Mouse (Mus musculus): ENCODE data around the gene Zbtb16. TPM values are rescaled to one million over a fixed set of nuclear protein-coding genes. Genes with fewer than 3 reads are reported as not detected.

The Zbtb16 gene
- total and polyA plus RNA-seq, 3 experiments = 15.7 to 150 (median 149) TPM

GRCm38 (mm10) chr9:48726341-48726740 lies 109.7 kb downstream of the Zbtb16 start:
- H3K27ac ChIP-seq = peak overlapping the region; percentile 74
- H3K9ac ChIP-seq (ENCODE audit: low read depth, low read length) = no peak overlapping the region
- H3K4me3 ChIP-seq = no peak overlapping the region
- no peaks in the 10 kb centered on the region; the same call in 1 of the 2 replicates for H3K79me2 ChIP-seq (replicated peaks; ENCODE audit: control insufficient read depth, insufficient read depth, low read length)
- peaks cover 46% of the 10 kb centered on the region for H3K36me3 ChIP-seq (ENCODE audit: control insufficient read depth, insufficient read depth, low read length)
- no peaks in the 10 kb centered on the region for H3K27me3 ChIP-seq (ENCODE audit: control insufficient read depth, insufficient read depth, low read length)
- intact Hi-C loops (cut with DNase I) = no loop called here
- TF ChIP-seq EP300 (IDR thresholded peaks at IDR 0.05; ENCODE audit: insufficient read depth, low read depth, low read length) (no peak), POLR2A (IDR thresholded peaks at IDR 0.05; ENCODE audit: insufficient read depth, low read depth, low read length) (no peak), CTCF (IDR thresholded peaks at IDR 0.05) (no peak)
- WGBS = 87% methylated on average over 8 of the region's 8 CpGs
- peaks cover 57% of the 10 kb centered on the region for H3K4me1 ChIP-seq (ENCODE audit: control insufficient read depth, insufficient read depth, low read length)
- no peak for DNase-seq

DNA sequence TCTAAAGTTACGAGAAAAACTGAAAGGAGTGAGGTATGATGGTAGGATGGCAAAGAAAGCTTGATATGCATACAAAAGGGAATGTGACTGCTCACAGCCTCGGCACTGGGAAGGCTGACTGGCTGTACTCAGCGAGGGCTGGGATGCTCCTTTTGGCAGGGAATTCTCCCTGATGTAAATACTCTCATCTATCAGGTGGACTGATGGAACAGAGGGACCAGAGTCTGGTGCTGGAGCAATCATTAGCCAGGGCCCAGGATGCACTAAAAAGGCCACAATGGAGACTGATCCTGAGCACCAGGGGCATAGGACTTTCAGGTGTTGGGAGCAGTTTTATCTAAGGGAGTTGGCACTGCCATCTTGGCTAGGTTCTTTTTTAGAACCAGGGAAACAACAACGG lies 110.1 kb downstream of the Zbtb16 start:
- no peaks in the 10 kb centered on the region; the same call in 1 of the 2 replicates for H3K79me2 ChIP-seq (replicated peaks; ENCODE audit: control insufficient read depth, insufficient read depth, low read length)
- no peaks in the 10 kb centered on the region for H3K27me3 ChIP-seq (ENCODE audit: control insufficient read depth, insufficient read depth, low read length)
- no peak overlapping the region for H3K4me3 ChIP-seq
- peak overlapping the region; percentile 74 for H3K27ac ChIP-seq
- 79% methylated on average over 4 of the region's 4 CpGs for WGBS
- no peak overlapping the region for H3K9ac ChIP-seq (ENCODE audit: low read depth, low read length)
- H3K36me3 ChIP-seq (ENCODE audit: control insufficient read depth, insufficient read depth, low read length) = peaks cover 48% of the 10 kb centered on the region
- intact Hi-C loops (cut with DNase I) = no loop called here
- TF ChIP-seq POLR2A (IDR thresholded peaks at IDR 0.05; ENCODE audit: insufficient read depth, low read depth, low read length) (no peak), EP300 (IDR thresholded peaks at IDR 0.05; ENCODE audit: insufficient read depth, low read depth, low read length) (no peak)
- peaks cover 57% of the 10 kb centered on the region for H3K4me1 ChIP-seq (ENCODE audit: control insufficient read depth, insufficient read depth, low read length)
- DNase-seq = no peak

DNA sequence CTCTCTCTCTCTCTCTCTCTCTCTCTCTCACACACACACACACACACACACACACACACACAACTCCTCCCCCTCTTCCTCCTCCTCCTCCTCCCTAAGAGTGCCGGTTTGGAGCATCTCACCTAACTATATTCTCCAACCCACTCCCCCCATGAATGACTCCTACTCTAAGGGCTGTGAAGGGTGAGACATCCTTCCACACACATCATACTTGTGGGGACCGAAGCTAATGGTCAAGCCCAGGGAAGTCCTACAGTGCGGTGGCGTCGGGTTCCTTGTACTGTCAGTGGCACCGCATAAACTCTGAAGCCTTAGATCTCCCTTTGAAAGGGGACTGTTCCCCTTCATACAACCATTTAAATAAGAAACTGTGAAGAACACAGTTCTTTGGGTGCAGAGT lies 110.9 kb downstream of the Zbtb16 start:
- Histone ChIP-seq H3K4me1 (ENCODE audit: control insufficient read depth, insufficient read depth, low read length) (peaks cover 56% of the 10 kb centered on the region), H3K27me3 (ENCODE audit: control insufficient read depth, insufficient read depth, low read length) (no peaks in the 10 kb centered on the region), H3K36me3 (ENCODE audit: control insufficient read depth, insufficient read depth, low read length) (peaks cover 48% of the 10 kb centered on the region), H3K4me3 (no peak overlapping the region), H3K79me2 (replicated peaks; ENCODE audit: control insufficient read depth, insufficient read depth, low read length) (no peaks in the 10 kb centered on the region; the same call in 1 of the 2 replicates), H3K27ac (peak overlapping the region; percentile 74), H3K9ac (ENCODE audit: low read depth, low read length) (no peak overlapping the region; the same call in 1 of the 2 replicates)
- intact Hi-C loops (cut with DNase I) = no loop called here
- WGBS = 88% methylated on average over 6 of the region's 6 CpGs
- peak in 1 of 2 experiments; percentile 4 for DNase-seq
- TF ChIP-seq POLR2A (IDR thresholded peaks at IDR 0.05; ENCODE audit: insufficient read depth, low read depth, low read length) (no peak), EP300 (IDR thresholded peaks at IDR 0.05; ENCODE audit: insufficient read depth, low read depth, low read length) (0 out of 2 replicates have a peak, but pooled peaks have one; percentile 28), CTCF (IDR thresholded peaks at IDR 0.05) (no peak)

GRCm38 (mm10) chr9:48724733-48725132 lies 111.3 kb downstream of the Zbtb16 start:
- intact Hi-C loops (cut with DNase I) = no loop called here
- Histone ChIP-seq H3K27ac (peak overlapping the region; percentile 99), H3K9ac (ENCODE audit: low read depth, low read length) (peak overlapping the region; percentile 43; the same call in 1 of the 2 replicates)

GRCm38 (mm10) chr9:48723511-48724304 lies 112.3 kb downstream of the Zbtb16 start:
- H3K9ac ChIP-seq (ENCODE audit: low read depth, low read length) = peak overlapping the region; percentile 81
- no peak overlapping the region for H3K4me3 ChIP-seq
- no peaks in the 10 kb centered on the region for H3K27me3 ChIP-seq (ENCODE audit: control insufficient read depth, insufficient read depth, low read length)
- H3K4me1 ChIP-seq (ENCODE audit: control insufficient read depth, insufficient read depth, low read length) = peaks cover 49% of the 10 kb centered on the region
- no peaks in the 10 kb centered on the region; the same call in 1 of the 2 replicates for H3K79me2 ChIP-seq (replicated peaks; ENCODE audit: control insufficient read depth, insufficient read depth, low read length)
- TF ChIP-seq CTCF (IDR thresholded peaks at IDR 0.05) (no peak), POLR2A (IDR thresholded peaks at IDR 0.05; ENCODE audit: insufficient read depth, low read depth, low read length) (peak; percentile 93), EP300 (IDR thresholded peaks at IDR 0.05; ENCODE audit: insufficient read depth, low read depth, low read length) (peak; percentile 100)
- H3K27ac ChIP-seq = peak overlapping the region; percentile 99
- 2% methylated on average over 10 of the region's 10 CpGs for WGBS
- peaks cover 43% of the 10 kb centered on the region for H3K36me3 ChIP-seq (ENCODE audit: control insufficient read depth, insufficient read depth, low read length)
- DNase-seq = peak; percentile 83 to 91
- intact Hi-C loops (cut with DNase I) = loop anchor here (1.0 kb wide), 4 partner anchors 14 to 113 kb away; partner anchors contain the start of gene Zbtb16

More at GRCm38 (mm10) chr9:48724733-48725132, 111.3 kb downstream of the Zbtb16 start:
- Histone ChIP-seq H3K4me1 (ENCODE audit: control insufficient read depth, insufficient read depth, low read length) (peaks cover 53% of the 10 kb centered on the region), H3K27me3 (ENCODE audit: control insufficient read depth, insufficient read depth, low read length) (no peaks in the 10 kb centered on the region), H3K4me3 (no peak overlapping the region), H3K36me3 (ENCODE audit: control insufficient read depth, insufficient read depth, low read length) (peaks cover 45% of the 10 kb centered on the region), H3K79me2 (replicated peaks; ENCODE audit: control insufficient read depth, insufficient read depth, low read length) (no peaks in the 10 kb centered on the region; the same call in 1 of the 2 replicates)
- TF ChIP-seq POLR2A (IDR thresholded peaks at IDR 0.05; ENCODE audit: insufficient read depth, low read depth, low read length) = no peak
- DNase-seq = peak in 1 of 2 experiments; percentile 31
- 52% methylated on average over 3 of the region's 3 CpGs for WGBS

DNA sequence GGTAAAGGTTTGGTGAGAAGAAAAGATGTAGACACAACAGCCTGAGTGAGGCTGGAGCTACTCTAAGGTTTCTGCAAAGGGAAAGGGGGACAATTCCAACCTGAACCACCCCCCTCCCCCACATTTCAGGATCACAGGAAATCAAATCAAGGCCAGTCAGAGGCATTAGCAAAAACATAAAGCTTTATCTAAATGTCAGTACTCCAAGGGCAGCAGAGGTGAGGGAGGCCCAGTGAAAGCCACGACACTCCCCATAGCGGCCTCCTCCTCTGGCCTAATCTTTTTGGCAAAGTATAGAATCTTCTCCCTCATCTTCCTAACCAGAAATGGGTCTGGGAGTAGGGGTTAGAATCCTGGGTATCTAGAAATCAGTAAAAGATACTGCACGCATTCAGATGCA lies 113.0 kb downstream of the Zbtb16 start:
- peaks cover 47% of the 10 kb centered on the region for H3K4me1 ChIP-seq (ENCODE audit: control insufficient read depth, insufficient read depth, low read length)
- peak in 1 of 2 experiments; percentile 46 for DNase-seq
- H3K4me3 ChIP-seq = no peak overlapping the region
- H3K27me3 ChIP-seq (ENCODE audit: control insufficient read depth, insufficient read depth, low read length) = no peaks in the 10 kb centered on the region
- peaks cover 41% of the 10 kb centered on the region for H3K36me3 ChIP-seq (ENCODE audit: control insufficient read depth, insufficient read depth, low read length)
- H3K79me2 ChIP-seq (replicated peaks; ENCODE audit: control insufficient read depth, insufficient read depth, low read length) = no peaks in the 10 kb centered on the region; the same call in 1 of the 2 replicates
- H3K9ac ChIP-seq (ENCODE audit: low read depth, low read length) = peak overlapping the region; percentile 57
- 2% methylated on average over 3 of the region's 3 CpGs for WGBS
- no peak for TF ChIP-seq POLR2A (IDR thresholded peaks at IDR 0.05; ENCODE audit: insufficient read depth, low read depth, low read length)
- TF ChIP-seq CTCF (IDR thresholded peaks at IDR 0.05) = no peak
- TF ChIP-seq EP300 (IDR thresholded peaks at IDR 0.05; ENCODE audit: insufficient read depth, low read depth, low read length) = no peak
- intact Hi-C loops (cut with DNase I) = loop anchor here (1.0 kb wide), 4 partner anchors 14 to 113 kb away; partner anchors contain the start of gene Zbtb16
- H3K27ac ChIP-seq = peak overlapping the region; percentile 99
